Mouse (Mus musculus) spleen, adult 2 months (tissue): ENCODE measurements around the gene Usp53.

Source experiments
- CTCF ChIP-seq: fragments of 200-500 bp; IDR thresholded peaks from 2 replicates; pipeline ENCODE4 v1.5.1; 2011; ENCODE audit warnings: mild to moderate bottlenecking, inconsistent platforms; ENCODE audit not compliant: insufficient read depth, insufficient read length, insufficient replicate concordance; ENCODE audit errors: extremely low read depth
- POLR2A ChIP-seq: fragments of 200-500 bp; IDR thresholded peaks from 2 replicates; pipeline ENCODE4 v1.6.1; 2011; ENCODE audit warnings: low read depth, low read length, inconsistent platforms

DNA sequence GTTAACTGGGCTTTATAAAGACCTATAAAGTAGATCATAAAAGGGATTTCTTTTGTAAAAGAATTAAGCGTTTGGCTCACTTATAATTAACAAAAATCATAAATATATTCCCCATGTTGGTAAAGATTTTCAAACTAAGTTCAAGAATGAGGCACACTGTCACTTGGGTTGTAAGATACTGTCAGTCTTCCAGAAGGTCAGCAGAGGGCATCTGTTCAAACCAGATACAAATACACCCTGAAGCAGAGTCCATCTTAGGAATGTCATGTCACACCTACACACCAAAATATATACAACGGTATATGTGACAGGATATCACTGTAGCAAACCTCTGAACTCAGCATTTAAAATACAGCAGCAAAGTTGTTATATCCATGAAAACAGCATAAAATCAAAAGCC, 34.2 kb downstream of the Usp53 start:
- TF ChIP-seq POLR2A (no peak), CTCF (no peak)
